Mouse (Mus musculus) left cerebral cortex, adult 9 months (tissue): Measurements from ENCODE around the gene Chchd2.

Experiments
- DNase-seq, 2 experiments: peaks; one replicate each; pipeline ENCODE4 v3.0.0; 2022; ENCODE audit warnings: low spot score in 2 of 2

The Chchd2 gene

GRCm38 (mm10) chr5:129878946-129879345 lies 8.3 kb downstream of the Chchd2 start:
- DNase-seq = peak in 1 of 2 experiments; percentile 44

GRCm38 (mm10) chr5:129877731-129878455 lies 9.4 kb downstream of the Chchd2 start:
- peak in 1 of 2 experiments; percentile 21 for DNase-seq

GRCm38 (mm10) chr5:129875098-129875497 lies 12.2 kb downstream of the Chchd2 start:
- no peak for DNase-seq

- DNase-seq = no peak
These were observed 13.3 kb downstream of the Chchd2 start for GRCm38 (mm10) chr5:129873942-129874341.

GRCm38 (mm10) chr5:129871238-129871637 lies 16.0 kb downstream of the Chchd2 start:
- no peak for DNase-seq

GRCm38 (mm10) chr5:129869238-129869995 lies 17.9 kb downstream of the Chchd2 start:
- DNase-seq = no peak

- DNase-seq = no peak
These were observed 21.4 kb downstream of the Chchd2 start for GRCm38 (mm10) chr5:129865841-129866240.

- peak in 1 of 2 experiments; percentile 47 for DNase-seq
These were observed 22.8 kb downstream of the Chchd2 start for GRCm38 (mm10) chr5:129864467-129864866.

- no peak for DNase-seq
These were observed 24.9 kb downstream of the Chchd2 start for GRCm38 (mm10) chr5:129862325-129862724.

- DNase-seq = no peak
These were observed 30.9 kb downstream of the Chchd2 start for GRCm38 (mm10) chr5:129856414-129856813.

GRCm38 (mm10) chr5:129855163-129855562 lies 32.1 kb downstream of the Chchd2 start:
- DNase-seq = no peak

- DNase-seq = no peak
These were observed 39.8 kb downstream of the Chchd2 start for GRCm38 (mm10) chr5:129847558-129847820.

GRCm38 (mm10) chr5:129846752-129847557 lies 40.3 kb downstream of the Chchd2 start, which contains the start of gene Sumf2:
Gene Sumf2, plus strand, starts transcription at chr5:129846986.
- peak; percentile 88 to 95 for DNase-seq

- no peak for DNase-seq
These were observed 42.4 kb downstream of the Chchd2 start for GRCm38 (mm10) chr5:129844848-129845247.
